Mouse (Mus musculus): ENCODE results near the gene Exoc1.

Gene Exoc1

DNA sequence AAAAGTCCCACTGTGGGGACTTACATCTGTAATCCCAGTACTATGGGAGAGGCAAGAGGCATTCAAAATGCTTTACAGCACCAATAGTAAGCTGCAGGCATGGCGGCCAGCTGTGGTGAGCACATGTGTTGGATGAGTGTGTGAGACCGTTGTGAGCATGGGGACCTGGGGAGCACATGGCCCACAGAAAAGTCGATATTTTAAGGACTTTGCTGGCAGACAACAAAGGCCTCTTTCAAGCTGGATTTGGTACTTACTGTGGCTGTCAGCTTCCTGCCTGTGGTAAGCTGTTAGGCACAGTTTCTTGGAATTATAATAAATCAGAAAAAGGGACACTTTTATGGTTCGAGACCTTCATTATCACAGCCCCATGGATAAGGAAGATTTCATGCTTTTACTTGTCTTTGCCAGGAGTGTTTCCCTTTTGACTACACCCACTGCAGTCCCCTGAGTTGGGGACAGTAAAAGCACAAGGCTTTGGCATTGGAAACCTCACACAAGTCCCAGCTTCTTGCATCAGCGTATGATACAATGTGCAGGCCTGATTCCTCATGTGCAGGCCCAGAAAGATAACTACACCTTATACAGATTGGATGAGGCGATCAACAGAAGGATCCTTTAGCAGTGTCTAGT, 83.9 kb downstream of the Exoc1 start:
- DNase-seq, result no peak

DNA sequence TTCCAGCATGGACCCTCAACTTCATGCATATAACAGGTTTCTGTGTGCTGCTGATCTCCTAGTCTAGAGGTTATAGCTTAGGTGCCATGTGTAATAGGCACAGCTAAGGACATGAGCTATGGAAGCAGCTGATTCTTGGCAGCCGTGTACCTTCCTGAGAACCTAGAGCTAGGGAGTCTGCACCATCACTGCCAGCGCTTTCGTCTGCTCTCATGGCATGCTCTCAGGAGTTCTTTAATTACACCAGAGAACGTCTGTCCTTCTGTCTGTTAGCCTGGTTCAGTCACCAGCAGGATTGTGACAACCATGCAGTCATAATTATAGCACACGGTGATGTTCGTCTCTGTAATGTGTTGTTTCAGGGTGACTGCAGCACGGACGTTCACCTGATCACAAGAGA, 86.2 kb downstream of the Exoc1 start:
- no peak for DNase-seq

DNA sequence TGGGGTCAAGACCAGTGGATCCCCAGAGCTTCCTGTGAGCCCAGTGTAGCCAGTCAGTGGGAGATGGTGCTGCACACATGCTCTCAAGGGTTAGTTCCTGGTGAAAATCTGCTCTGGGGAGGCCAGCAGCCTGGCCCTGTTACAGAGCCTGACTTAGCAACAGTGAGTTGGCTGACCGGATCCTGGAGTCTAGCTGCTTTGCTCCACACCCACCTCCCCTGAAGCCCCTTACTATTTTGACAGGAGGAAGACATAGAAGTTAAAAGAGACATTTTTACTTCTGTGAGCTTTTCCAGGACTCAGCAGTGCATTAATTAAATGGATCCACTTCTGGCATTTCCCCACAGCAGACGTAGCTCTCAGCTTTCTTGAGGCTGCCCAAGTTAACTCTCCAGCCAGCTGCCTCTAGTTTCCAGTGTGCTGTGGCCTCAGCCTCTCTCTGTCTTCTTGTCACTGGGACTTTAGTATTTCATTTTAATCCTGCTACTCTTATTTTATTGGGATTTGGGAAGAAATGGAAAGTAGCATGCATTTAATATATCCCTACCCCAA, 87.2 kb downstream of the Exoc1 start:
- no peak for DNase-seq

DNA sequence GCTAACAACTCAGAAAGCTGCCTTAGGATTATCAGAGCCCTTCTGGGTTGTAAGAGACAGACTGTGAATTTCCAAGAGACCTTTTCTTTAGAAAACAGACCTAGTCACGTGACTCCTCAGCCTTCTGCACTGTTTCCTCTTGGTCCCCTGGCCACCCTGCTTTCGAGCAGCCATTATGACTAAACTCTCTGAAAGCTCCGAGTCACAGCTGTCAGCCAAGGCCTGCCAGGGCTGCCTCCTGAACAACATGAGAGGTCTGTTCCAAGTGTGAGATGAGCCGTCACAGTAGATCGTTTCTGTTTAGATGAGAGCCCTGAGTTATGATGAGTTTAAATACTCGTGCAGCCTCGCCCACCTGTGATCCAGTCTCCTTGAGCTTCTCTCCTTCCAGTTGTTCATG, 89.6 kb downstream of the Exoc1 start:
- DNase-seq, result no peak
